Mouse (Mus musculus): ENCODE measurements around the gene Rap1gap2. TPM values are rescaled to one million over a fixed set of nuclear protein-coding genes. Genes with fewer than 3 reads are reported as not detected.

Gene Rap1gap2
- polyA plus RNA-seq, 1 experiment: 7.3 TPM

DNA sequence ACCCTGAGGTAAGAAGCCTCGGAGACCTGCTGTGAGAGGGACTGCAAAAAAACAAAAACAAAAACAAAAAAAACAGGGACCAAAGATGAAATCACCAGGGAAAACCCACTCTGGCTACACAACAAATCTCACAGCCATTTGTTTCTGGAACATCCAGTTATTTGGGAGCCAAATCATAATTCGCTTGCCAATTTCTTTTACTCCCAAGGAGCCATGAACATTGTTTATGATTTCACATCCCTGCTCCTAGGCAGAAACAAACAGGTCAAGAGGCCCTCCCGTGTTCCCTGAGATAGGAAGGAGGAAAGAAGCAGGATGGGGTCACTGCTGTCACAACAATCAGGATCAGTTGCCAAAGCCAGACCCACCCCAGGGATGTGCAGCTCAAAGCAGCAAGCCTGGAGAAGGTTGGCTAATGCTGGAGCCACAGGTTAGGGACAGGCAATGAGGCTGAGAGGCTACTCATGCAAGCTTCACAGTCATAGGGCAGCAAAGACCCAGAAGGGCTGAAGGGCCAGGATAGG, 197.2 kb downstream of the Rap1gap2 start:
- no peak overlapping the region for H3K4me3 ChIP-seq (ENCODE audit: insufficient read depth, low read length)
- H3K27ac ChIP-seq (ENCODE audit: insufficient read depth, low read length): no peak overlapping the region
- no peak for TF ChIP-seq CTCF (IDR thresholded peaks at IDR 0.05; ENCODE audit: borderline replicate concordance, insufficient read depth, low read length)
- TF ChIP-seq POLR2A (IDR thresholded peaks at IDR 0.05; ENCODE audit: low read depth, low read length): no peak
- H3K4me1 ChIP-seq (ENCODE audit: control insufficient read depth, insufficient read depth, low read length): no peaks in the 10 kb centered on the region

DNA sequence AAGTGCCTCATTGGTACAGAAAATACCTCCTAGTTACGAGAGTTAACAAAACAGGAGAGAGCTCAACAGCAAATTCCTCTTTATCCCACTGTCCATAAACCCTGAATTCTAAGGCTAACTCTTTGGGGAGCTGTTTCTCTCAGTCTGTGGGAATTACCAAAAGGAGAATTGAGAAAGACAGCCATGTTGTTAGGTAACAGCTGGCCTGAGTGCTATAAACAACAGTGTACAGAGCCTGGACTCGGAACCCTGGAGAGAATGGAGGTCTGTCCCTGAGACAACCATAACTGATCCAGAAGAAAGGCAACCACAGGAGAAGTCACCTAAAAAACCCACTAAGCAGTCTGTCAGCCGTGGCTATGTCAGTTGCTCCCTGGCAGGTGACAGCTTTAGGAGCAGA, 198.3 kb downstream of the Rap1gap2 start:
- TF ChIP-seq CTCF (IDR thresholded peaks at IDR 0.05; ENCODE audit: borderline replicate concordance, insufficient read depth, low read length): no peak
- TF ChIP-seq POLR2A (IDR thresholded peaks at IDR 0.05; ENCODE audit: low read depth, low read length): no peak
- Histone ChIP-seq H3K4me3 (ENCODE audit: insufficient read depth, low read length) (no peak overlapping the region), H3K4me1 (ENCODE audit: control insufficient read depth, insufficient read depth, low read length) (no peaks in the 10 kb centered on the region), H3K27ac (ENCODE audit: insufficient read depth, low read length) (no peak overlapping the region)

DNA sequence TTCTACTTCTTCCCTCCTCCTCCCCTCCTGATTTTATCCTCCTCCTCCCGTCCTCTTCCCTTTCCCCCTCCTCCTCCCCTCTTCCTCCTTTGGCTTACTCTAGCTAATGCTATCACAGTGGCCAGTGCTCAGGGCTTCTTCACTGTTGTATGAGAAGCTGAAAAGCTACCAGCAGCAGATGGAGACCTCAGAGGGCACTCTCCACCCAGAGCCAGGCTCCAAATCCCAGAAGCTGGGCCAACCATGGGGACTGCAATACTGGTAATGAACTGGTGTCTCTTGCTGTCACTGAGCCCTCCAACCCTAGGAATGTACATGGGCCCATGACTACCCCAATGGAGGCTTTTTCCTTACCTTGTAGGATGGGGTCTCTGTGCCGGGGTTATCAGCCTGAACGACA, 198.8 kb downstream of the Rap1gap2 start:
- Histone ChIP-seq H3K27ac (ENCODE audit: insufficient read depth, low read length) (no peak overlapping the region), H3K4me3 (ENCODE audit: insufficient read depth, low read length) (no peak overlapping the region), H3K4me1 (ENCODE audit: control insufficient read depth, insufficient read depth, low read length) (no peaks in the 10 kb centered on the region)
- TF ChIP-seq CTCF (IDR thresholded peaks at IDR 0.05; ENCODE audit: borderline replicate concordance, insufficient read depth, low read length): no peak
- no peak for TF ChIP-seq POLR2A (IDR thresholded peaks at IDR 0.05; ENCODE audit: low read depth, low read length)

DNA sequence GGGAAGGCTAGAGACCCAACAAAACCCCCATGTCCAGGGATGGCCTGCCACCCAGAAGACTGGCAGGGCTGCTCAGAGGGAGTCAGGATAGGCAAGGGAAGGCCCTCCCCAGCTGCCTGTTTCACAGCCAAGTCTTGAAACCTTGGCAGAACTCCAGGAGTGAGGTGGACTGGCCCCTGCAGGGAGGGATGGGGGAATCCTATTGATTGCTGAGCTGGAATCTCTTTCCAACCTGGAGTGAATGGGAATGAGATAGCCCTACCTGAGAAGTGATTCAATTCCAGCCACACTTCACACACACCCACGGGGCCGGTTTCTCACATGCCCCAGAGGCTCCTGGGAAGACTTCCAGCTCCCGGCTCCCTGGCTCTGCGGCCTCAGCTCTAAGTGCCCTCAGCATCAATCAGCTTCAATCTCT, 200.9 kb downstream of the Rap1gap2 start:
- H3K27ac ChIP-seq (ENCODE audit: insufficient read depth, low read length): no peak overlapping the region
- H3K4me3 ChIP-seq (ENCODE audit: insufficient read depth, low read length): no peak overlapping the region
- no peaks in the 10 kb centered on the region for H3K4me1 ChIP-seq (ENCODE audit: control insufficient read depth, insufficient read depth, low read length)
- no peak for TF ChIP-seq CTCF (IDR thresholded peaks at IDR 0.05; ENCODE audit: borderline replicate concordance, insufficient read depth, low read length)
- no peak for TF ChIP-seq POLR2A (IDR thresholded peaks at IDR 0.05; ENCODE audit: low read depth, low read length)

DNA sequence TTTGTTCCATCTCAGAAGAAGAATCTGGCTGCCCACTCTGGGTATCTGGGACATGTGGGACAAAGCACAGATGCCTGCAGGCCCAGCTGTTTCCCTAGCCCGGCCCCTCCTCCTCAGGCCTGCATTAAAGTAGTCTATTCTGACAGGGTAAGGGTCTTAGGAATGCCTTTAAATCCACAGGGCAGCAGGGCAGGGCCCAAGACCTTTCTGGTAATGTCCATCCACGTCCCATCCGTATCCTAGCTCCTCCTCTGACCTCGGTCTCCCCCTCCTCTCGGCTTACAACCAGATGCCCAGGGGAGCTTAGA, 201.3 kb downstream of the Rap1gap2 start:
- Histone ChIP-seq H3K4me1 (ENCODE audit: control insufficient read depth, insufficient read depth, low read length) (no peaks in the 10 kb centered on the region), H3K27ac (ENCODE audit: insufficient read depth, low read length) (no peak overlapping the region), H3K4me3 (ENCODE audit: insufficient read depth, low read length) (no peak overlapping the region)
- no peak for TF ChIP-seq POLR2A (IDR thresholded peaks at IDR 0.05; ENCODE audit: low read depth, low read length)
- TF ChIP-seq CTCF (IDR thresholded peaks at IDR 0.05; ENCODE audit: borderline replicate concordance, insufficient read depth, low read length): no peak

DNA sequence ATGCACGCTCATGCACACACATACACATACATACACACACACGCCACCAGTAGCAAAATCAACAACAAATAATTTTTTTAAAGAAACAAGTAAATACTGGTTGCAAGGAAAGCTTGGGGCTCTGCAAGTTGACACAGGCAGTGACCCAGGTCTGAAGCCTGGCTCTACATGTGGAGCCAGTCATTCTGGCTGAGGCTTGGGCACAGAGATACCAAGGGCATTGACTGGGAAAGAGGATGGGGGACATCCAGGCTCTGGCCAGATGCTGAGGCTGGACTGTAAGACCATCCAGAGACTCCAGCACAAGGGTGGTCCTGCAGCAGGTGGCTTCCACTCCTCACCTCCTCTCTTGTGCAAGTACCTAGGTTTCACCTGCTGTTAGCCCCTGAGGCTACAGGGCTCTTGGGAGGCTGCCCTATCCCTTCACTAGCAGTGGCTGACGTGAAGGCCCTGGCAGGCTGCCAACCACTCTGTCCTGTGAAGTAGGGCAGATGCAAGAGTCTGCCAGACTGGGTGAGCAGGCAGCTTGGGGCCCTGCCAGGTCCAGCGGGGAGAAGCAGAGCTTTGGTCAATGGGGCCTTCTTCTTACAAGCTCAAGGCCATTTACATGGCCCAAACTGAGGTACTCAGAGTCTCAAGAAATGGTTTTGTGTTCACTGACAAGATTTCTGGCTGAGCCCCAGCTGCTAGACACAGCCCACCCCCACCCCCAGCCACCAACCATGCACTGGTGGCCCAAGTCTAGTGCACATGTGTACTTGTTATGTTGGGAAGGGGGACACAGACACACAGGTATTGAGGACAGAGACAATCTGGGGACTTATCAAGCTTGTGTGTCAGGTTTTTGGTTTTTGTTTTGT, 201.9 kb downstream of the Rap1gap2 start:
- no peak overlapping the region for H3K27ac ChIP-seq (ENCODE audit: insufficient read depth, low read length)
- H3K4me3 ChIP-seq (ENCODE audit: insufficient read depth, low read length): no peak overlapping the region
- H3K4me1 ChIP-seq (ENCODE audit: control insufficient read depth, insufficient read depth, low read length): no peaks in the 10 kb centered on the region
- TF ChIP-seq CTCF (IDR thresholded peaks at IDR 0.05; ENCODE audit: borderline replicate concordance, insufficient read depth, low read length): no peak
- no peak for TF ChIP-seq POLR2A (IDR thresholded peaks at IDR 0.05; ENCODE audit: low read depth, low read length)

DNA sequence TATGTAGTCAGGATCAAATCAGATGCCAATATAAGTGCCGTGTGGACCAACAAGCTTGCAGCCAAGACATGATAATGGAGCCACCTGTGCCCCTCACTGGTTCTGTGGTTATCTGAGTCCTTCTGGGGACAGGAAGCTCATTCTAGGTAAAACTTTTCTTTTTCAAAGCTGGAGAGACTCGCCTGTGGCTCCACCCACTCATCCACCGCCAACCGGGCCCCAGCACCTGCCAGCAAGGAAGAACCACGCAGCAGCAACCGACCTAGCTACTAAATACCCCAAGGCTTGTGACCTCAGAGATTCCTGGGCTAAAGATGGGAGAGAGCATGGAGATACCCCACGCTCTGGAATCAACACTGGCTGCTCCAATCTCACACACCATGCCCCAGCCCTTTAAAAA, 205.5 kb downstream of the Rap1gap2 start:
- TF ChIP-seq CTCF (IDR thresholded peaks at IDR 0.05; ENCODE audit: borderline replicate concordance, insufficient read depth, low read length) (no peak), POLR2A (IDR thresholded peaks at IDR 0.05; ENCODE audit: low read depth, low read length) (no peak)
- no peak overlapping the region for H3K27ac ChIP-seq (ENCODE audit: insufficient read depth, low read length)
- no peaks in the 10 kb centered on the region for H3K4me1 ChIP-seq (ENCODE audit: control insufficient read depth, insufficient read depth, low read length)
- H3K4me3 ChIP-seq (ENCODE audit: insufficient read depth, low read length): no peak overlapping the region

DNA sequence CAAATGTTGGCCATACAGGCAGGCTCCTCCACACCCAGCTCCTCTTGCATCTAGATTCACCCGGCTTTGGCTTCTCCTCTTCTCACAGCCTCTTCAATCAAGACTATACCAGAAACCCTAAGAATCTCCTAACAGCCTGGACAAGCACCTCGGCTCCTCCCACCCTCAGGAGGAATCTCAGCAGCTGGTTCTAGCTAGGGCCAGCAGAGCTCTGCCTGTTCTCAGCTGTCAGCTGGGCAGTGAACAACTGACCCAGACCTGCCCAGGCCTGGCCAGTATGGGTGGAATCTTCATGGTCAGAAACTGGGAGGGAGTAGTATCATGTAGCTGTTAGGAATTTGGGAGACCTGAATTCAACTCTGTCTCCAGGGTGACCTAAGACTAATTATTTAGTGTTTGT, 206.5 kb downstream of the Rap1gap2 start:
- H3K4me1 ChIP-seq (ENCODE audit: control insufficient read depth, insufficient read depth, low read length): no peaks in the 10 kb centered on the region
- no peak overlapping the region for H3K27ac ChIP-seq (ENCODE audit: insufficient read depth, low read length)
- no peak for TF ChIP-seq POLR2A (IDR thresholded peaks at IDR 0.05; ENCODE audit: low read depth, low read length)
- no peak for TF ChIP-seq CTCF (IDR thresholded peaks at IDR 0.05; ENCODE audit: borderline replicate concordance, insufficient read depth, low read length)
- H3K4me3 ChIP-seq (ENCODE audit: insufficient read depth, low read length): no peak overlapping the region

DNA sequence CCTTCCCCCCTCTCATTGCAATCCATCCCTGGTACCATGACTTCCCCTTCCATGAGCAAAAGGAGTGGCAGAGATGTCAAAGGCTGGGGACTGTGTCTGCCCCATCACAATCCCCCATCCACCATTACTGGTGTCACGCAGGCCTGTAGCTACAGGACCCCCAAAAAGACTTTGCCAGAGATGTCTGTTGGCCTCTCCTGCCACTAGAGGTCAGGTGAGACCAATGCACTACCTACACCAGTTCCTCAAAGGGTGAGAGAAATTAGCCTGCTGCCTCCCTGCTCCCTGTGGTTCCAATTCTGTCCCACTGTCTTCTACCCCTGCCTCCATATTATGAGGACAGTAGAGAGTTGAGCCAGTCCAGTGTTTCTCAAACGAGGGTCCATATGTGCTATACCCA, 208.6 kb downstream of the Rap1gap2 start:
- TF ChIP-seq POLR2A (IDR thresholded peaks at IDR 0.05; ENCODE audit: low read depth, low read length) (no peak), CTCF (IDR thresholded peaks at IDR 0.05; ENCODE audit: borderline replicate concordance, insufficient read depth, low read length) (peak; percentile 33; the same call in 1 of the 2 replicates)
- Histone ChIP-seq H3K4me1 (ENCODE audit: control insufficient read depth, insufficient read depth, low read length) (no peaks in the 10 kb centered on the region), H3K27ac (ENCODE audit: insufficient read depth, low read length) (no peak overlapping the region), H3K4me3 (ENCODE audit: insufficient read depth, low read length) (no peak overlapping the region)

DNA sequence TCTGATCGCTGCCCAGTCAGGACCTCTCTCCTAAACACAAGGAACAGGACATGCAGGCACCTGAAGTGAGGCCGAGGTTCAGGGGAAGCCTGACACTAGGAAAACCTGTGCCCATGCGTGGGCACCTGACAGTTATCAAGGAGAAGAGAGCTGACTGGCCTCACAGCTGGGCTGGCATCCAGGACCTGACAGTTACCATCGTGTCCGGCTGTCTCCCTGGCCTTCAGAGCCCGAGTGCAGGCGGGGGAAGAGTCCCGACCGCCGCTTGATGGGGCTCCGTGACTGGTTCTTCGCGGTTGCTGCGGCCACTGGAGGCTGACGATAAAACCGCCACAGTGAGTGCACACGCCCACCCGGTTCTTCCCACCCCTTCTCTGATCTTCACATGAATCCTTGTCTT, 215.1 kb downstream of the Rap1gap2 start:
- Histone ChIP-seq H3K4me3 (ENCODE audit: insufficient read depth, low read length) (no peak overlapping the region), H3K4me1 (ENCODE audit: control insufficient read depth, insufficient read depth, low read length) (no peaks in the 10 kb centered on the region), H3K27ac (ENCODE audit: insufficient read depth, low read length) (no peak overlapping the region)
- TF ChIP-seq CTCF (IDR thresholded peaks at IDR 0.05; ENCODE audit: borderline replicate concordance, insufficient read depth, low read length) (no peak), POLR2A (IDR thresholded peaks at IDR 0.05; ENCODE audit: low read depth, low read length) (no peak)
